Mouse (Mus musculus): ENCODE results near the gene Nt5c2. TPM values are rescaled to one million over a fixed set of nuclear protein-coding genes. Genes with fewer than 3 reads are reported as not detected.

The Nt5c2 gene
- total and polyA plus RNA-seq, 3 experiments, result 17.0 to 158 (median 148) TPM

- no peak for ATAC-seq (ENCODE audit: extremely low read depth, insufficient number of reproducible peaks, low FRiP score, poor library complexity, severe bottlenecking)
- Histone ChIP-seq H3K27me3 (ENCODE audit: insufficient read depth, low read length) (no peaks in the 10 kb centered on the region), H3K4me1 (ENCODE audit: insufficient read depth, low read depth, low read length) (peaks cover 82% of the 10 kb centered on the region), H3K9me3 (replicated peaks) (no peaks in the 10 kb centered on the region), H3K36me3 (replicated peaks) (peaks cover 84% of the 10 kb centered on the region), H3K4me3 (ENCODE audit: low read depth, low read length) (peak overlapping the region; percentile 52; the same call in 1 of the 2 replicates)
- no peak for DNase-seq (ENCODE audit: low spot score)
- no peak for TF ChIP-seq TAL1 (conservative IDR thresholded peaks at IDR 0.05; ENCODE audit: low read depth, low read length)
- TF ChIP-seq GATA1 (IDR thresholded peaks at IDR 0.05; ENCODE audit: borderline replicate concordance, low read length), result no peak
- no peak for TF ChIP-seq POLR2AphosphoS5 (IDR thresholded peaks at IDR 0.05; ENCODE audit: insufficient replicate concordance, low read depth, low read length)
- TF ChIP-seq GATA2 (IDR thresholded peaks at IDR 0.05; ENCODE audit: borderline replicate concordance, low read depth, low read length), result no peak
- no peak for TF ChIP-seq CTCF (IDR thresholded peaks at IDR 0.05; ENCODE audit: low read depth, low read length)
Observed at GRCm38 (mm10) chr19:46856232-46856631, 158.7 kb downstream of the Nt5c2 start.

- peak; percentile 62 for DNase-seq (ENCODE audit: low spot score)
- TF ChIP-seq GATA2 (IDR thresholded peaks at IDR 0.05; ENCODE audit: borderline replicate concordance, low read depth, low read length) (no peak), POLR2AphosphoS5 (IDR thresholded peaks at IDR 0.05; ENCODE audit: insufficient replicate concordance, low read depth, low read length) (no peak), TAL1 (conservative IDR thresholded peaks at IDR 0.05; ENCODE audit: low read depth, low read length) (peak; percentile 88), CTCF (IDR thresholded peaks at IDR 0.05; ENCODE audit: low read depth, low read length) (no peak), GATA1 (IDR thresholded peaks at IDR 0.05; ENCODE audit: borderline replicate concordance, low read length) (no peak)
- no peaks in the 10 kb centered on the region for H3K27me3 ChIP-seq (ENCODE audit: insufficient read depth, low read length)
- peak; percentile 79 for ATAC-seq (ENCODE audit: extremely low read depth, insufficient number of reproducible peaks, low FRiP score, poor library complexity, severe bottlenecking)
- no peaks in the 10 kb centered on the region for H3K9me3 ChIP-seq (replicated peaks)
- H3K4me3 ChIP-seq (ENCODE audit: low read depth, low read length), result peak overlapping the region; percentile 44; the same call in 1 of the 2 replicates
- H3K36me3 ChIP-seq (replicated peaks), result peaks cover 58% of the 10 kb centered on the region
- H3K4me1 ChIP-seq (ENCODE audit: insufficient read depth, low read depth, low read length), result peaks cover 88% of the 10 kb centered on the region
Observed at GRCm38 (mm10) chr19:46849443-46849997, 165.4 kb downstream of the Nt5c2 start.

GRCm38 (mm10) chr19:46848381-46849268 is 166.3 kb downstream of the Nt5c2 start:
- Histone ChIP-seq H3K4me1 (ENCODE audit: insufficient read depth, low read depth, low read length) (peaks cover 88% of the 10 kb centered on the region), H3K27me3 (ENCODE audit: insufficient read depth, low read length) (no peaks in the 10 kb centered on the region), H3K4me3 (ENCODE audit: low read depth, low read length) (peak overlapping the region; percentile 21; the same call in 1 of the 2 replicates), H3K36me3 (replicated peaks) (peaks cover 56% of the 10 kb centered on the region), H3K9me3 (replicated peaks) (no peaks in the 10 kb centered on the region)
- ATAC-seq (ENCODE audit: extremely low read depth, insufficient number of reproducible peaks, low FRiP score, poor library complexity, severe bottlenecking) (no peak), DNase-seq (ENCODE audit: low spot score) (no peak)
- TF ChIP-seq GATA1 (IDR thresholded peaks at IDR 0.05; ENCODE audit: borderline replicate concordance, low read length), result no peak
- no peak for TF ChIP-seq TAL1 (conservative IDR thresholded peaks at IDR 0.05; ENCODE audit: low read depth, low read length)
- TF ChIP-seq POLR2AphosphoS5 (IDR thresholded peaks at IDR 0.05; ENCODE audit: insufficient replicate concordance, low read depth, low read length), result no peak

GRCm38 (mm10) chr19:46846459-46846858 is 168.5 kb downstream of the Nt5c2 start:
- ATAC-seq (ENCODE audit: extremely low read depth, insufficient number of reproducible peaks, low FRiP score, poor library complexity, severe bottlenecking), result peak; percentile 47
- H3K4me1 ChIP-seq (ENCODE audit: insufficient read depth, low read depth, low read length), result peaks cover 84% of the 10 kb centered on the region
- peak; percentile 45 for DNase-seq (ENCODE audit: low spot score)
- peak overlapping the region; percentile 49; the same call in 1 of the 2 replicates for H3K4me3 ChIP-seq (ENCODE audit: low read depth, low read length)
- TF ChIP-seq GATA2 (IDR thresholded peaks at IDR 0.05; ENCODE audit: borderline replicate concordance, low read depth, low read length), result no peak
- 0 out of 2 replicates have a peak, but pooled peaks have one; percentile 28 for TF ChIP-seq TAL1 (conservative IDR thresholded peaks at IDR 0.05; ENCODE audit: low read depth, low read length)
- no peaks in the 10 kb centered on the region for H3K9me3 ChIP-seq (replicated peaks)
- no peaks in the 10 kb centered on the region for H3K27me3 ChIP-seq (ENCODE audit: insufficient read depth, low read length)
- peaks cover 47% of the 10 kb centered on the region for H3K36me3 ChIP-seq (replicated peaks)

GRCm38 (mm10) chr19:46846056-46846455 is 168.9 kb downstream of the Nt5c2 start:
- H3K27me3 ChIP-seq (ENCODE audit: insufficient read depth, low read length), result no peaks in the 10 kb centered on the region
- TF ChIP-seq TAL1 (conservative IDR thresholded peaks at IDR 0.05; ENCODE audit: low read depth, low read length) (no peak), CTCF (IDR thresholded peaks at IDR 0.05; ENCODE audit: low read depth, low read length) (no peak), GATA1 (IDR thresholded peaks at IDR 0.05; ENCODE audit: borderline replicate concordance, low read length) (no peak), GATA2 (IDR thresholded peaks at IDR 0.05; ENCODE audit: borderline replicate concordance, low read depth, low read length) (no peak), POLR2AphosphoS5 (IDR thresholded peaks at IDR 0.05; ENCODE audit: insufficient replicate concordance, low read depth, low read length) (no peak)
- H3K4me3 ChIP-seq (ENCODE audit: low read depth, low read length), result peak overlapping the region; percentile 49; the same call in 1 of the 2 replicates
- H3K4me1 ChIP-seq (ENCODE audit: insufficient read depth, low read depth, low read length), result peaks cover 83% of the 10 kb centered on the region
- peaks cover 47% of the 10 kb centered on the region for H3K36me3 ChIP-seq (replicated peaks)
- DNase-seq (ENCODE audit: low spot score) (no peak), ATAC-seq (ENCODE audit: extremely low read depth, insufficient number of reproducible peaks, low FRiP score, poor library complexity, severe bottlenecking) (no peak)
- H3K9me3 ChIP-seq (replicated peaks), result no peaks in the 10 kb centered on the region

- Histone ChIP-seq H3K36me3 (replicated peaks) (peaks cover 51% of the 10 kb centered on the region), H3K4me1 (ENCODE audit: insufficient read depth, low read depth, low read length) (peaks cover 72% of the 10 kb centered on the region), H3K27me3 (ENCODE audit: insufficient read depth, low read length) (no peaks in the 10 kb centered on the region), H3K9me3 (replicated peaks) (no peaks in the 10 kb centered on the region), H3K4me3 (ENCODE audit: low read depth, low read length) (no peak overlapping the region)
- DNase-seq (ENCODE audit: low spot score) (no peak), ATAC-seq (ENCODE audit: extremely low read depth, insufficient number of reproducible peaks, low FRiP score, poor library complexity, severe bottlenecking) (no peak)
- no peak for TF ChIP-seq GATA1 (IDR thresholded peaks at IDR 0.05; ENCODE audit: borderline replicate concordance, low read length)
- TF ChIP-seq POLR2AphosphoS5 (IDR thresholded peaks at IDR 0.05; ENCODE audit: insufficient replicate concordance, low read depth, low read length), result no peak
- no peak for TF ChIP-seq GATA2 (IDR thresholded peaks at IDR 0.05; ENCODE audit: borderline replicate concordance, low read depth, low read length)
- no peak for TF ChIP-seq TAL1 (conservative IDR thresholded peaks at IDR 0.05; ENCODE audit: low read depth, low read length)
Observed at GRCm38 (mm10) chr19:46843030-46843429, 171.9 kb downstream of the Nt5c2 start.
